Mouse (Mus musculus) ES-Bruce4 (cell line): ENCODE measurements around the gene Cntln.

ENCODE experiments used
- CTCF ChIP-seq: IDR thresholded peaks from one replicate; pipeline ENCODE4 v1.8.1; 2011; ENCODE audit warnings: low read depth, low read length
- EP300 ChIP-seq: IDR thresholded peaks from 2 replicates; pipeline ENCODE4 v1.6.1; 2011; ENCODE audit warnings: low read depth, low read length; ENCODE audit not compliant: insufficient read depth
- POLR2A ChIP-seq: IDR thresholded peaks from one replicate; pipeline ENCODE4 v1.8.1; 2011; ENCODE audit warnings: low read length; ENCODE audit not compliant: insufficient read depth

DNA sequence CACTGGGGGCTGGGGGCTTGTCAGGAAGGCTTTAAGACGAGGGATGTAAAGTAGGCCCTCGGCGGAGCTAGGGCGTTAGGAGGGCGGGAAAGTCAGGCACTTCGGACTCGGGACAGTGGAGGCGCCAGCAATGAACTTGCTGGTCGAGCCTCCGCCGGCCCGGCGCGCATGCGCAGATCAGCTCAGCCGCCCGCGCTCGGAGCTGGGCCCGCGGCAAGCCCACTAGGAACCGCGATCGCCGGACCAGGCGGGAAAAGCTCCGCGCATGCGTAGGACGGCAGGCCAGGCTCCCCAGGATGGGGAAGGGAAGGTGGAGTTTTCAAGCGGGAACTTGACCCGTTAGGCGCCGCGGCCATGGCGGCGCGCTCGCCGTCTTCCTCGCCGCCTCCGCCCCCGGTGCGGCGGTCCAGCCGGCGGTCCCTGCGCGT lies at the start of gene Cntln:
- no peak for TF ChIP-seq POLR2A
- no peak for TF ChIP-seq CTCF
- TF ChIP-seq EP300, result no peak
